ENCODE assay signal across 8 mouse cellular contexts in genomic region chr11:109269662-109270341, GRCm38 (mm10). TPM values are rescaled to one million over a fixed set of nuclear protein-coding genes. Genes with fewer than 3 reads are reported as not detected.
DNase-seq lines count a peak whose midpoint lies in the region; ATAC-seq and TF ChIP-seq lines count a peak whose summit lies in the region.

No protein-coding gene starts in this region.

- no peaks in the 10 kb centered on the region for H3K4me1 ChIP-seq in midbrain, embryonic 11.5 days (ENCODE audit: control insufficient read depth, insufficient read depth, low read length)
- H3K4me1 ChIP-seq in midbrain, embryonic 16.5 days (ENCODE audit: control insufficient read depth, insufficient read depth, low read length): no peaks in the 10 kb centered on the region; the same call in 1 of the 2 replicates
- H3K4me1 ChIP-seq in forebrain, embryonic 13.5 days: no peaks in the 10 kb centered on the region; the same call in 1 of the 2 replicates
- H3K4me1 ChIP-seq in liver, embryonic 11.5 days (replicated peaks; ENCODE audit: control insufficient read depth, insufficient read depth, low read length): no peaks in the 10 kb centered on the region
- peaks cover 14% of the 10 kb centered on the region for H3K4me1 ChIP-seq in olfactory bulb, adult 2 months (ENCODE audit: control insufficient read depth, insufficient read depth, low read length)

- no peak for ATAC-seq in midbrain, embryonic 11.5 days (ENCODE audit: low FRiP score)
- ATAC-seq in midbrain, embryonic 16.5 days: no peak
- no peak; the same call in 1 of the 2 replicates for ATAC-seq in forebrain, embryonic 13.5 days
- ATAC-seq in liver, embryonic 11.5 days (replicated peaks; ENCODE audit: low FRiP score): peak; percentile 47

- no peak for TF ChIP-seq POLR2A in olfactory bulb, adult 2 months (IDR thresholded peaks at IDR 0.05; ENCODE audit: insufficient read depth, low read depth, low read length)

- peak; percentile 77 for DNase-seq in midbrain, embryonic 11.5 days (ENCODE audit: low spot score, missing footprints)
- no peak for DNase-seq in liver, embryonic 11.5 days (ENCODE audit: low spot score)
- DNase-seq in cerebellum, adult 9-11 months: no peak
- no peak for DNase-seq in heart, adult 11 months
- no peak for DNase-seq in gastrocnemius, adult 8-10 months (ENCODE audit: low spot score in 2 of 2)

- no peaks in the 10 kb centered on the region for H3K27me3 ChIP-seq in midbrain, embryonic 11.5 days (ENCODE audit: control insufficient read depth, insufficient read depth, low read length)
- no peaks in the 10 kb centered on the region for H3K27me3 ChIP-seq in midbrain, embryonic 16.5 days (ENCODE audit: control insufficient read depth, insufficient read depth, low read depth, low read length)
- H3K27me3 ChIP-seq in forebrain, embryonic 13.5 days: no peaks in the 10 kb centered on the region
- H3K27me3 ChIP-seq in liver, embryonic 11.5 days (replicated peaks; ENCODE audit: control insufficient read depth, insufficient read depth, low read length): 0 out of 2 replicates have a peak, but pooled peaks cover 2% of the 10 kb centered on the region

- H3K9ac ChIP-seq in midbrain, embryonic 11.5 days (ENCODE audit: low read length): no peak overlapping the region
- H3K9ac ChIP-seq in midbrain, embryonic 16.5 days (ENCODE audit: low read depth, low read length): no peak overlapping the region
- H3K9ac ChIP-seq in forebrain, embryonic 13.5 days: no peak overlapping the region
- no peak overlapping the region for H3K9ac ChIP-seq in liver, embryonic 11.5 days (ENCODE audit: low read depth, low read length)

- TF ChIP-seq CTCF in olfactory bulb, adult 2 months (IDR thresholded peaks at IDR 0.05; ENCODE audit: insufficient read depth, low read depth, low read length): no peak

- H3K36me3 ChIP-seq in midbrain, embryonic 11.5 days (ENCODE audit: control insufficient read depth, insufficient read depth, low read length): no peaks in the 10 kb centered on the region
- no peaks in the 10 kb centered on the region; the same call in 1 of the 2 replicates for H3K36me3 ChIP-seq in midbrain, embryonic 16.5 days (ENCODE audit: control insufficient read depth, insufficient read depth, low read length)
- no peaks in the 10 kb centered on the region for H3K36me3 ChIP-seq in forebrain, embryonic 13.5 days (ENCODE audit: poor library complexity, severe bottlenecking)
- H3K36me3 ChIP-seq in liver, embryonic 11.5 days (ENCODE audit: control insufficient read depth, insufficient read depth, low read length): no peaks in the 10 kb centered on the region

- H3K9me3 ChIP-seq in midbrain, embryonic 11.5 days (ENCODE audit: control insufficient read depth, low read length): no peaks in the 10 kb centered on the region
- no peaks in the 10 kb centered on the region for H3K9me3 ChIP-seq in midbrain, embryonic 16.5 days (replicated peaks; ENCODE audit: control insufficient read depth, low read length, poor library complexity, severe bottlenecking)
- no peaks in the 10 kb centered on the region for H3K9me3 ChIP-seq in forebrain, embryonic 13.5 days (replicated peaks)
- no peaks in the 10 kb centered on the region for H3K9me3 ChIP-seq in liver, embryonic 11.5 days (ENCODE audit: control insufficient read depth, low read length)

- H3K4me3 ChIP-seq in midbrain, embryonic 11.5 days (ENCODE audit: low read depth, low read length): no peak overlapping the region
- no peak overlapping the region for H3K4me3 ChIP-seq in midbrain, embryonic 16.5 days (ENCODE audit: low read depth, low read length)
- no peak overlapping the region for H3K4me3 ChIP-seq in forebrain, embryonic 13.5 days
- H3K4me3 ChIP-seq in liver, embryonic 11.5 days (ENCODE audit: low read depth, low read length): no peak overlapping the region
- H3K4me3 ChIP-seq in olfactory bulb, adult 2 months (ENCODE audit: insufficient read depth, low read depth, low read length): no peak overlapping the region

- WGBS in midbrain, embryonic 11.5 days: 83% methylated on average over 16 of the region's 16 CpGs
- WGBS in midbrain, embryonic 16.5 days: 56% methylated on average over 16 of the region's 16 CpGs
- WGBS in forebrain, embryonic 13.5 days: 53% methylated on average over 16 of the region's 16 CpGs
- WGBS in liver, embryonic 11.5 days: 49% methylated on average over 16 of the region's 16 CpGs
- 31% methylated on average over 16 of the region's 16 CpGs for WGBS in olfactory bulb, adult 2 months

- H3K27ac ChIP-seq in midbrain, embryonic 11.5 days (ENCODE audit: low read depth, low read length): no peak overlapping the region; the same call in 1 of the 2 replicates
- H3K27ac ChIP-seq in midbrain, embryonic 16.5 days (ENCODE audit: low read length): no peak overlapping the region
- H3K27ac ChIP-seq in forebrain, embryonic 13.5 days: peak overlapping the region; percentile 20; the same call in 1 of the 2 replicates
- H3K27ac ChIP-seq in liver, embryonic 11.5 days (ENCODE audit: low read depth, low read length): no peak overlapping the region
- peak overlapping the region; percentile 80 for H3K27ac ChIP-seq in olfactory bulb, adult 2 months (ENCODE audit: insufficient read depth, low read depth, low read length)

- no peak overlapping the region for H3K4me2 ChIP-seq in midbrain, embryonic 11.5 days
- no peak overlapping the region for H3K4me2 ChIP-seq in midbrain, embryonic 16.5 days (ENCODE audit: low read length)
- H3K4me2 ChIP-seq in forebrain, embryonic 13.5 days: no peak overlapping the region
- peak overlapping the region; percentile 42 for H3K4me2 ChIP-seq in liver, embryonic 11.5 days

RNA-seq across cellular contexts. Expression of gene Rgs9, which starts 28.1 kb away (rescaled TPM):
- polyA plus RNA-seq in midbrain, embryonic 11.5 days (2014; fragmentation: Nextera tagmentation; extraction: Ambion mirVana): 1.6 and 1.7 TPM in 2 replicates
- 17.5 and 18.8 TPM in 2 replicates for polyA plus RNA-seq in midbrain, embryonic 16.5 days (2015; fragmentation: Nextera tagmentation; extraction: Ambion mirVana)
- 3.0 and 3.5 TPM in 2 replicates for polyA plus RNA-seq in forebrain, embryonic 13.5 days (2015; fragmentation: Nextera tagmentation; extraction: Ambion mirVana)
- polyA plus RNA-seq in liver, embryonic 11.5 days (2014; fragmentation: Nextera tagmentation; extraction: Ambion mirVana): 0.18 and 0.25 TPM in 2 replicates
- not detected in 2 replicates for polyA plus RNA-seq in olfactory bulb, adult 2 months (2012; ENCODE audit: insufficient read depth, insufficient read length, low replicate concordance, missing spikeins)
- not detected for total RNA-seq in gastrocnemius, adult 8-10 months (2022)

Comparison
In these comparisons a context has a peak if more than half of its experiments do, and no peak if none do; other contexts are left out.
1. H3K27ac ChIP-seq: peak in forebrain, embryonic 13.5 days (single experiment) and olfactory bulb, adult 2 months (single experiment); none in midbrain, embryonic 11.5 days (single experiment), midbrain, embryonic 16.5 days (single experiment) and liver, embryonic 11.5 days (single experiment).